Mouse (Mus musculus): ENCODE measurements around the gene Pde11a.

GRCm38 (mm10) chr2:76001392-76001791, 337.2 kb downstream of the Pde11a start:
- peak; percentile 94 for TF ChIP-seq CTCF (IDR thresholded peaks at IDR 0.05; ENCODE audit: low read depth, low read length)
- no peak for TF ChIP-seq POLR2A (IDR thresholded peaks at IDR 0.05; ENCODE audit: extremely low read depth, insufficient read depth, low read length)
